Mouse (Mus musculus) small intestine, adult 2 months (tissue): Measurements from ENCODE around the gene Gfm1.

Experiments used
- CTCF ChIP-seq: fragments of 200-500 bp; IDR thresholded peaks from 2 replicates; pipeline ENCODE4 v1.5.1; 2012; ENCODE audit warnings: low read depth, mild to moderate bottlenecking, control low read depth, inconsistent platforms, low read length, moderate library complexity, mixed read lengths; ENCODE audit not compliant: insufficient replicate concordance, insufficient read length; ENCODE audit errors: extremely low read depth
- POLR2A ChIP-seq: fragments of 200-500 bp; IDR thresholded peaks from 2 replicates; pipeline ENCODE4 v1.6.1; 2012; ENCODE audit warnings: low read depth, mild to moderate bottlenecking, control low read depth, inconsistent platforms, low read length, moderate library complexity

DNA sequence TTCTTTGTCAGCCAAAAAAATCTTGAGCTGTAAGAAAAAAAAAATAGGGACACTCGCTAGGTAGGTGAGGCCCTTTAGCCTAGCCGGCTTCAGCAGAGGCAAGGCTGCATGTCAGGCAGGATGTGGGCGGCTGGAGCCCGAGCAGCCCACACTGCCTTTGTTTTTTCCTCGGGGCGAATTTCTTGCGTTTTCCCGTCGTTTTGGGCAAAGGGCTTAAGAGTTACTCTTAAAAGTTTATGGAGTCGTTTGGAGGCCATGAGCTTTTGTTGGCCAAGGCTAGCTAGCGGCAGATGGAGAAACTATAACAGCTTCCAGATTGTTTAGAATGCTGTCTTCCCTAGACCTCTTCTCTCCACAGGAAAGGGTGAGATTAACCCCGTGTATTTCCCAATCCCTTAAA, 33.1 kb downstream of the Gfm1 start:
- TF ChIP-seq CTCF (no peak), POLR2A (no peak)
